Comparison of ENCODE assay signal across 11 mouse cellular contexts in genomic region chr1:151095344-151096050, GRCm38 (mm10).
A peak's percentile ranks its signal among the peaks of the same experiment; 100 is the strongest.
DNase-seq lines count a peak whose midpoint lies in the region; ATAC-seq lines count a peak whose summit lies in the region.
"Had no signal": no experiment of that assay in that cellular context is flagged by ENCODE, and none has a peak within 500 bp of the region (broad histone marks: within the 10 kb centered on the region; RNA-seq: fewer than 3 reads in every experiment).

No protein-coding gene starts in this region.

- H3K36me3 ChIP-seq in heart, embryonic 10.5 days: no peaks in the 10 kb centered on the region
- H3K36me3 ChIP-seq in embryonic facial prominence, embryonic 13.5 days: no peaks in the 10 kb centered on the region
- no peaks in the 10 kb centered on the region for H3K36me3 ChIP-seq in intestine, embryonic 15.5 days
- no peaks in the 10 kb centered on the region for H3K36me3 ChIP-seq in midbrain, embryonic 11.5 days (ENCODE audit: control insufficient read depth, insufficient read depth, low read length)
- H3K36me3 ChIP-seq: embryonic facial prominence, embryonic 15.5 days had no signal

- no peak overlapping the region for H3K9ac ChIP-seq in embryonic facial prominence, embryonic 13.5 days
- H3K9ac ChIP-seq in intestine, embryonic 15.5 days: no peak overlapping the region
- H3K9ac ChIP-seq in midbrain, embryonic 11.5 days (ENCODE audit: low read length): no peak overlapping the region
- H3K9ac ChIP-seq: embryonic facial prominence, embryonic 15.5 days had no signal

- no peaks in the 10 kb centered on the region for H3K27me3 ChIP-seq in heart, embryonic 10.5 days (ENCODE audit: insufficient read depth, poor library complexity, severe bottlenecking)
- no peaks in the 10 kb centered on the region for H3K27me3 ChIP-seq in embryonic facial prominence, embryonic 13.5 days
- H3K27me3 ChIP-seq in intestine, embryonic 15.5 days (replicated peaks): no peaks in the 10 kb centered on the region
- no peaks in the 10 kb centered on the region for H3K27me3 ChIP-seq in midbrain, embryonic 11.5 days (ENCODE audit: control insufficient read depth, insufficient read depth, low read length)
- H3K27me3 ChIP-seq: embryonic facial prominence, embryonic 15.5 days had no signal

- peak overlapping the region; percentile 37 for H3K4me2 ChIP-seq in embryonic facial prominence, embryonic 13.5 days
- H3K4me2 ChIP-seq in intestine, embryonic 15.5 days (replicated peaks): peak overlapping the region; percentile 39
- no peak overlapping the region for H3K4me2 ChIP-seq in midbrain, embryonic 11.5 days
- H3K4me2 ChIP-seq: embryonic facial prominence, embryonic 15.5 days had no signal

- ATAC-seq in embryonic facial prominence, embryonic 13.5 days (ENCODE audit: insufficient number of reproducible peaks, insufficient read depth, low FRiP score, low TSS enrichment, low read depth): no peak
- ATAC-seq in intestine, embryonic 15.5 days: peak; percentile 83
- peak; percentile 76 for ATAC-seq in midbrain, embryonic 11.5 days (ENCODE audit: low FRiP score)

- peak overlapping the region; percentile 70 for H3K27ac ChIP-seq in heart, embryonic 10.5 days
- peak overlapping the region; percentile 4; the same call in 1 of the 2 replicates for H3K27ac ChIP-seq in embryonic facial prominence, embryonic 13.5 days
- H3K27ac ChIP-seq in intestine, embryonic 15.5 days: no peak overlapping the region
- H3K27ac ChIP-seq in midbrain, embryonic 11.5 days (ENCODE audit: low read depth, low read length): 0 out of 2 replicates have a peak overlapping the region, but pooled peaks have one; percentile 30
- H3K27ac ChIP-seq: embryonic facial prominence, embryonic 15.5 days had no signal

- peak; percentile 43 for DNase-seq in heart, embryonic 10.5 days (ENCODE audit: low spot score)
- no peak for DNase-seq in heart, adult 9 months (ENCODE audit: low spot score in 2 of 2)
- peak; percentile 83 for DNase-seq in midbrain, embryonic 11.5 days (ENCODE audit: low spot score, missing footprints)
- no peak for DNase-seq in cerebellum, adult 11-12 months
- no peak for DNase-seq in ovary, postnatal 10 days (ENCODE audit: low spot score)
- no peak for DNase-seq in layer of hippocampus, postnatal 25 days (ENCODE audit: extremely low spot score in 1 of 2, low spot score in 1 of 2)
- DNase-seq: adrenal gland, adult 8-10 months; layer of hippocampus, postnatal 36 days had no signal

- H3K9me3 ChIP-seq in heart, embryonic 10.5 days: no peaks in the 10 kb centered on the region
- H3K9me3 ChIP-seq in embryonic facial prominence, embryonic 13.5 days: no peaks in the 10 kb centered on the region
- no peaks in the 10 kb centered on the region for H3K9me3 ChIP-seq in intestine, embryonic 15.5 days
- no peaks in the 10 kb centered on the region for H3K9me3 ChIP-seq in midbrain, embryonic 11.5 days (ENCODE audit: control insufficient read depth, low read length)
- H3K9me3 ChIP-seq: embryonic facial prominence, embryonic 15.5 days had no signal

- peaks cover 15% of the 10 kb centered on the region for H3K4me1 ChIP-seq in heart, embryonic 10.5 days
- H3K4me1 ChIP-seq in embryonic facial prominence, embryonic 13.5 days: peaks cover 13% of the 10 kb centered on the region
- H3K4me1 ChIP-seq in intestine, embryonic 15.5 days (replicated peaks): no peaks in the 10 kb centered on the region
- H3K4me1 ChIP-seq in midbrain, embryonic 11.5 days (ENCODE audit: control insufficient read depth, insufficient read depth, low read length): peaks cover 7% of the 10 kb centered on the region; the same call in 1 of the 2 replicates

- 76% methylated on average over 10 of the region's 10 CpGs for WGBS in heart, embryonic 10.5 days
- WGBS in embryonic facial prominence, embryonic 13.5 days: 62% methylated on average over 10 of the region's 10 CpGs
- 63% methylated on average over 10 of the region's 10 CpGs for WGBS in intestine, embryonic 15.5 days
- WGBS in midbrain, embryonic 11.5 days: 69% methylated on average over 10 of the region's 10 CpGs

- H3K4me3 ChIP-seq in heart, embryonic 10.5 days: peak overlapping the region; percentile 45
- no peak overlapping the region for H3K4me3 ChIP-seq in embryonic facial prominence, embryonic 13.5 days
- no peak overlapping the region for H3K4me3 ChIP-seq in intestine, embryonic 15.5 days (replicated peaks)
- H3K4me3 ChIP-seq in midbrain, embryonic 11.5 days (ENCODE audit: low read depth, low read length): no peak overlapping the region
- H3K4me3 ChIP-seq: embryonic facial prominence, embryonic 15.5 days had no signal

Comparison
In these comparisons a context has a peak if more than half of its experiments do, and no peak if none do; other contexts are left out.
1. DNase-seq: peak in heart, embryonic 10.5 days (single experiment) and midbrain, embryonic 11.5 days (single experiment); none in heart, adult 9 months (0 of 2), cerebellum, adult 11-12 months (single experiment), ovary, postnatal 10 days (single experiment) and layer of hippocampus, postnatal 25 days (0 of 2).